Mouse (Mus musculus) megakaryocyte, adult 5-6 weeks (primary cell): ENCODE results near the gene Auts2. TPM values are rescaled to one million over a fixed set of nuclear protein-coding genes. Genes with fewer than 3 reads are reported as not detected.

Experiments used
- ATAC-seq: 2 replicates; pipeline ENCODE4 v1.8.0; 2016; ENCODE audit warnings: mild to moderate bottlenecking, inconsistent platforms; ENCODE audit not compliant: poor library complexity, severe bottlenecking
- total RNA-seq, 2 experiments: library from RNA; stranded (forward) in 1 of 2; stranded (reverse) in 1 of 2; fragments of 153-499, 151-499 nt in 1 of 2; fragments of 221-1000, 200-1000 nt in 1 of 2; gene quantifications; 2 replicates each; pipeline versions ENCODE4 v1.2.3 to v1.2.4; 2015 to 2017

The Auts2 gene
- total RNA-seq, 2 experiments from 2014 or later = 0.42 to 1.1 TPM

GRCm38 (mm10) chr5:131851597-131852453 is 691.3 kb downstream of the Auts2 start:
- no peak for ATAC-seq

GRCm38 (mm10) chr5:131850632-131851335 is 692.4 kb downstream of the Auts2 start:
- no peak for ATAC-seq

GRCm38 (mm10) chr5:131849644-131850043 is 693.5 kb downstream of the Auts2 start:
- no peak for ATAC-seq

GRCm38 (mm10) chr5:131844519-131844800 is 698.7 kb downstream of the Auts2 start:
- ATAC-seq = no peak

- ATAC-seq = no peak
These were observed 699.2 kb downstream of the Auts2 start for GRCm38 (mm10) chr5:131843766-131844518.

- ATAC-seq = no peak
These were observed 703.4 kb downstream of the Auts2 start for GRCm38 (mm10) chr5:131839657-131840315.

GRCm38 (mm10) chr5:131839023-131839422 is 704.1 kb downstream of the Auts2 start:
- ATAC-seq = peak; percentile 67

GRCm38 (mm10) chr5:131838064-131838463 is 705.1 kb downstream of the Auts2 start:
- ATAC-seq = no peak

- no peak for ATAC-seq
These were observed 707.0 kb downstream of the Auts2 start for GRCm38 (mm10) chr5:131836014-131836735.

- no peak for ATAC-seq
These were observed 710.0 kb downstream of the Auts2 start for GRCm38 (mm10) chr5:131832891-131833876.

- no peak for ATAC-seq
These were observed 713.0 kb downstream of the Auts2 start for GRCm38 (mm10) chr5:131830111-131830510.

- peak; percentile 45 for ATAC-seq
These were observed 713.9 kb downstream of the Auts2 start for GRCm38 (mm10) chr5:131829248-131829647.

- ATAC-seq = no peak
These were observed 714.5 kb downstream of the Auts2 start for GRCm38 (mm10) chr5:131828607-131829006.

GRCm38 (mm10) chr5:131826362-131827261 is 716.5 kb downstream of the Auts2 start:
- ATAC-seq = no peak

GRCm38 (mm10) chr5:131825421-131825820 is 717.7 kb downstream of the Auts2 start:
- ATAC-seq = no peak

GRCm38 (mm10) chr5:131824197-131824991 is 718.8 kb downstream of the Auts2 start:
- no peak for ATAC-seq

- ATAC-seq = no peak
These were observed 721.7 kb downstream of the Auts2 start for GRCm38 (mm10) chr5:131821461-131821860.
